Mouse (Mus musculus) forebrain, embryonic 15.5 days (tissue): ENCODE results near the gene Casq1. TPM values are rescaled to one million over a fixed set of nuclear protein-coding genes. Genes with fewer than 3 reads are reported as not detected.

Experiments
- ATAC-seq: fragments of 200-750 bp; cut with Nextera tagmentation; replicated peaks from 2 replicates; pipeline ENCODE4 v1.8.0; 2017; ENCODE audit warnings: mild to moderate bottlenecking, moderate TSS enrichment, moderate library complexity
- H3K27ac ChIP-seq: fragments of 300-500 bp; sonication (generic); replicated peaks from 2 replicates; pipeline ENCODE4 v1.5.1; 2015; ENCODE audit warnings: mild to moderate bottlenecking, inconsistent platforms
- H3K27me3 ChIP-seq: fragments of 300-500 bp; sonication (generic); 2 replicates; pipeline ENCODE4 v1.6.1; 2015; ENCODE audit warnings: inconsistent platforms
- H3K36me3 ChIP-seq: fragments of 300-500 bp; sonication (generic); 2 replicates; pipeline ENCODE4 v1.6.1; 2015; ENCODE audit warnings: mild to moderate bottlenecking, inconsistent platforms
- H3K4me1 ChIP-seq: fragments of 300-500 bp; sonication (generic); 2 replicates; pipeline ENCODE4 v1.6.1; 2015; ENCODE audit warnings: inconsistent platforms
- H3K4me2 ChIP-seq: fragments of 300-500 bp; sonication (generic); replicated peaks from 2 replicates; pipeline ENCODE4 v1.6.1; 2015; ENCODE audit warnings: mild to moderate bottlenecking, inconsistent platforms
- H3K4me3 ChIP-seq: fragments of 300-500 bp; sonication (generic); 2 replicates; pipeline ENCODE4 v1.5.1; 2015; ENCODE audit warnings: mild to moderate bottlenecking, inconsistent platforms
- H3K9ac ChIP-seq: fragments of 300-500 bp; sonication (generic); replicated peaks from 2 replicates; pipeline ENCODE4 v1.6.1; 2015; ENCODE audit warnings: mild to moderate bottlenecking, inconsistent platforms
- H3K9me3 ChIP-seq: fragments of 300-500 bp; sonication (generic); 2 replicates; pipeline ENCODE4 v1.6.1; 2016; ENCODE audit warnings: inconsistent platforms
- WGBS: fragments of 180-500 bp; shearing (Covaris S2); methylation state at CpG from one replicate; pipeline ENCODE4 v1.1.7; 2015; ENCODE audit warnings: mixed read lengths; 5-methylcytosine and 5-hydroxymethylcytosine counted together
- polyA plus RNA-seq: library from polyadenylated mRNA; unstranded; fragments of >200 nt; fragmentation: Nextera tagmentation; extraction: Ambion mirVana; gene quantifications from 2 replicates; pipeline ENCODE4 v1.2.1, GENCODE M21; 2015

The Casq1 gene
- polyA plus RNA-seq, 1 experiment from 2014 or later = 6.4 TPM

GRCm38 (mm10) chr1:172221297-172222063, 1.8 kb upstream of the Casq1 start:
- 40% methylated on average over 11 of the region's 11 CpGs for WGBS
- ATAC-seq = no peak
- Histone ChIP-seq H3K9me3 (no peaks in the 10 kb centered on the region), H3K4me3 (no peak overlapping the region), H3K4me2 (no peak overlapping the region), H3K4me1 (peaks cover 54% of the 10 kb centered on the region), H3K36me3 (no peaks in the 10 kb centered on the region), H3K27me3 (no peaks in the 10 kb centered on the region), H3K27ac (peak overlapping the region; percentile 75), H3K9ac (no peak overlapping the region)

GRCm38 (mm10) chr1:172220414-172220813, 746 bp upstream of the Casq1 start:
- H3K4me3 ChIP-seq = no peak overlapping the region
- WGBS = 19% methylated on average over 10 of the region's 10 CpGs
- ATAC-seq = peak; percentile 55
- peaks cover 54% of the 10 kb centered on the region for H3K4me1 ChIP-seq
- no peaks in the 10 kb centered on the region for H3K9me3 ChIP-seq
- H3K9ac ChIP-seq = no peak overlapping the region
- H3K36me3 ChIP-seq = no peaks in the 10 kb centered on the region
- no peaks in the 10 kb centered on the region for H3K27me3 ChIP-seq
- no peak overlapping the region for H3K4me2 ChIP-seq
- H3K27ac ChIP-seq = peak overlapping the region; percentile 75

- ATAC-seq = no peak
- H3K9ac ChIP-seq = no peak overlapping the region
- no peak overlapping the region for H3K4me3 ChIP-seq
- H3K27ac ChIP-seq = peak overlapping the region; percentile 9; the same call in 1 of the 2 replicates
- H3K9me3 ChIP-seq = no peaks in the 10 kb centered on the region
- no peaks in the 10 kb centered on the region for H3K36me3 ChIP-seq
- peaks cover 71% of the 10 kb centered on the region for H3K4me1 ChIP-seq
- H3K27me3 ChIP-seq = no peaks in the 10 kb centered on the region
- WGBS = 46% methylated on average over 15 of the region's 15 CpGs
- H3K4me2 ChIP-seq = no peak overlapping the region
Measured at GRCm38 (mm10) chr1:172218164-172218910, 1.3 kb downstream of the Casq1 start.

GRCm38 (mm10) chr1:172217148-172217547, 2.5 kb downstream of the Casq1 start:
- 1% methylated on average over 5 of the region's 5 CpGs for WGBS
- H3K4me1 ChIP-seq = peaks cover 77% of the 10 kb centered on the region

GRCm38 (mm10) chr1:172214748-172215147, 4.9 kb downstream of the Casq1 start:
- Histone ChIP-seq H3K4me2 (no peak overlapping the region), H3K9me3 (no peaks in the 10 kb centered on the region), H3K4me3 (no peak overlapping the region), H3K9ac (no peak overlapping the region), H3K36me3 (no peaks in the 10 kb centered on the region), H3K4me1 (peaks cover 53% of the 10 kb centered on the region), H3K27me3 (no peaks in the 10 kb centered on the region), H3K27ac (no peak overlapping the region)
- no peak for ATAC-seq
- 50% methylated on average over 3 of the region's 3 CpGs for WGBS

More at GRCm38 (mm10) chr1:172217148-172217547, 2.5 kb downstream of the Casq1 start:
- Histone ChIP-seq H3K27me3 (no peaks in the 10 kb centered on the region), H3K4me3 (peak overlapping the region; percentile 18), H3K4me2 (peak overlapping the region; percentile 23), H3K9ac (no peak overlapping the region), H3K36me3 (no peaks in the 10 kb centered on the region), H3K27ac (peak overlapping the region; percentile 66), H3K9me3 (no peaks in the 10 kb centered on the region)
- peak; percentile 53 for ATAC-seq

- no peak overlapping the region for H3K9ac ChIP-seq
- H3K4me1 ChIP-seq = peaks cover 43% of the 10 kb centered on the region
- H3K9me3 ChIP-seq = no peaks in the 10 kb centered on the region
- H3K27me3 ChIP-seq = no peaks in the 10 kb centered on the region
- no peak for ATAC-seq
- WGBS = 38% methylated on average over 4 of the region's 4 CpGs
- H3K36me3 ChIP-seq = no peaks in the 10 kb centered on the region
- no peak overlapping the region for H3K4me2 ChIP-seq
- no peak overlapping the region for H3K4me3 ChIP-seq
- peak overlapping the region; percentile 12; the same call in 1 of the 2 replicates for H3K27ac ChIP-seq
Measured at GRCm38 (mm10) chr1:172213771-172214170, 5.9 kb downstream of the Casq1 start.

- no peaks in the 10 kb centered on the region for H3K9me3 ChIP-seq
- peaks cover 35% of the 10 kb centered on the region for H3K4me1 ChIP-seq
- no peak overlapping the region for H3K27ac ChIP-seq
- H3K27me3 ChIP-seq = no peaks in the 10 kb centered on the region
- 59% methylated on average over 5 of the region's 5 CpGs for WGBS
- H3K4me2 ChIP-seq = no peak overlapping the region
- no peak overlapping the region for H3K9ac ChIP-seq
- no peak overlapping the region for H3K4me3 ChIP-seq
- H3K36me3 ChIP-seq = no peaks in the 10 kb centered on the region
- no peak for ATAC-seq
Measured at GRCm38 (mm10) chr1:172212776-172213175, 6.9 kb downstream of the Casq1 start.

- Histone ChIP-seq H3K4me3 (peak overlapping the region; percentile 72), H3K27me3 (no peaks in the 10 kb centered on the region), H3K4me1 (peaks cover 51% of the 10 kb centered on the region), H3K9me3 (no peaks in the 10 kb centered on the region), H3K9ac (peak overlapping the region; percentile 93), H3K4me2 (peak overlapping the region; percentile 83), H3K36me3 (no peaks in the 10 kb centered on the region), H3K27ac (peak overlapping the region; percentile 98)
- peak; percentile 3; the same call in 1 of the 2 replicates for ATAC-seq
- WGBS = 8% methylated on average over 7 of the region's 7 CpGs
Measured at GRCm38 (mm10) chr1:172207111-172207584, 12.5 kb downstream of the Casq1 start.

GRCm38 (mm10) chr1:172206141-172206917, 13.3 kb downstream of the Casq1 start, which contains the start of gene Pea15a:
TSS of gene Pea15a (minus strand) at chr1:172206804.
- H3K9ac ChIP-seq = peak within 1 kb of the TSS; percentile 93
- peak within 1 kb of the TSS; percentile 72 for H3K4me3 ChIP-seq
- H3K27me3 ChIP-seq = no peaks in the 10 kb centered on the region
- peak; percentile 70 for ATAC-seq
- H3K27ac ChIP-seq = peak within 1 kb of the TSS; percentile 98
- no peaks in the 10 kb centered on the region for H3K9me3 ChIP-seq
- WGBS = under 1% methylated on average over 39 of the region's 40 CpGs
- no peaks in the 10 kb centered on the region for H3K36me3 ChIP-seq
- peaks cover 59% of the 10 kb centered on the region for H3K4me1 ChIP-seq
- peak within 1 kb of the TSS; percentile 83 for H3K4me2 ChIP-seq

GRCm38 (mm10) chr1:172205741-172206087, 14.0 kb downstream of the Casq1 start:
- no peaks in the 10 kb centered on the region for H3K9me3 ChIP-seq
- H3K27ac ChIP-seq = peak overlapping the region; percentile 98
- H3K4me3 ChIP-seq = peak overlapping the region; percentile 72
- H3K9ac ChIP-seq = peak overlapping the region; percentile 93
- no peaks in the 10 kb centered on the region for H3K27me3 ChIP-seq
- no peak for ATAC-seq
- peak overlapping the region; percentile 83 for H3K4me2 ChIP-seq
- H3K36me3 ChIP-seq = no peaks in the 10 kb centered on the region
- WGBS = 0% methylated on average over 3 of the region's 3 CpGs
- peaks cover 66% of the 10 kb centered on the region for H3K4me1 ChIP-seq

- no peak for ATAC-seq
- 4% methylated on average over 15 of the region's 15 CpGs for WGBS
- Histone ChIP-seq H3K4me2 (peak overlapping the region; percentile 83), H3K9me3 (no peaks in the 10 kb centered on the region), H3K4me3 (peak overlapping the region; percentile 72), H3K9ac (peak overlapping the region; percentile 93), H3K4me1 (peaks cover 72% of the 10 kb centered on the region), H3K36me3 (peaks cover 3% of the 10 kb centered on the region; the same call in 1 of the 2 replicates), H3K27ac (peak overlapping the region; percentile 98), H3K27me3 (no peaks in the 10 kb centered on the region)
Measured at GRCm38 (mm10) chr1:172204814-172205740, 14.6 kb downstream of the Casq1 start.
